Mouse (Mus musculus) c-Kit-positive CD71-positive TER-119-negative erythroid progenitor cells, embryonic 14.5 days (primary cell): ENCODE measurements around the gene Cideb.
"Not testable (repeated sequence)": the region's sequence is repeated elsewhere in the genome, so short reads cannot be mapped to it uniquely, and the experiment has no call there.

ENCODE experiments used
- DNase-seq: peaks from one replicate; pipeline ENCODE4 v3.0.0-alpha.2; 2013; ENCODE audit warnings: low read depth

Cideb gene

DNA sequence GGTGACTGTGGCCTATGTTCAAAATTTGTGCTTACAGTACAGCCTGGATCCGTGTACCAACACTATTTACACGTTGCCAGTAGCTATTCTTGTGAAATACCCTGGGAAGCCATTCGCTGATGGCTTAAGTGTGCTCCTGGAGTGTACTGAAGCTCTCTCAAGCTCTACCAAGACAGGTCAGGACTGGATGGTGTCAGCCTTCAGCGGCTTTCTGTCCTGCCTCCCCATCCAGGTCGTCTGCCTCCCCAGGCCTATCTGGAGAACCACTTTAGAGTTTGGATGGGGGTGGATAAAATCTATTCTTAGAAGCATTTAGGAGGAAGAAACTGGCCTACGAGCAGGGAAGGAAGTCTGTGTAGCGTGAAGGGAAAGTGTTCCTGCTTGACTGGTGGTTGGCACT lies 4.9 kb upstream of the Cideb start:
- no peak for DNase-seq

DNA sequence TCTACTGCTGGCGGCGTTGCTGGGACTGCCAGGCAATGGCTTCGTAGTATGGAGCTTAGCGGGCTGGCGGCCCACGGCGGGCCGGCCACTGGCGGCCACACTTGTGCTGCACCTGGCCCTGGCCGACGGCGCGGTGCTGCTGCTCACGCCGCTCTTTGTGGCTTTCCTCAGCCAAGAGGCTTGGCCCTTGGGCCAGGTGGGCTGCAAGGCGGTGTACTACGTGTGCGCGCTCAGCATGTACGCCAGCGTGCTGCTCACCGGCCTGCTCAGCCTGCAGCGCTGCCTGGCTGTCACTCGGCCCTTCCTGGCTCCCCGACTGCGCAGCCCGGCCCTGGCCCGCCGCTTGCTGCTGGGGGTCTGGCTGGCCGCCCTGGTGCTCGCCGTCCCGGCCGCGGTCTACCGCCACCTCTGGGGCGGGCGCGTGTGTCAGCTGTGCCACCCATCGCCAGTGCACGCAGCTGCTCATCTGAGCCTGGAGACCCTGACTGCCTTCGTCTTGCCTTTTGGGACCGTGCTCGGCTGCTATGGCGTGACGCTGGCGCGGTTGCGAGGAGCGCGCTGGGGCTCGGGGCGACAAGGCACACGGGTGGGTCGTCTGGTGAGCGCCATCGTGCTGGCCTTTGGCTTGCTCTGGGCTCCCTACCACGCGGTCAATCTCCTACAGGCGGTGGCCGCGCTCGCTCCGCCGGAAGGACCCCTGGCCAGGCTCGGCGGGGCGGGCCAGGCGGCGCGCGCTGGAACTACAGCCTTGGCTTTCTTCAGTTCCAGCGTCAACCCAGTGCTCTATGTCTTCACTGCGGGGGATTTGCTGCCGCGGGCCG lies 4.0 kb upstream of the Cideb start:
- no peak for DNase-seq

DNA sequence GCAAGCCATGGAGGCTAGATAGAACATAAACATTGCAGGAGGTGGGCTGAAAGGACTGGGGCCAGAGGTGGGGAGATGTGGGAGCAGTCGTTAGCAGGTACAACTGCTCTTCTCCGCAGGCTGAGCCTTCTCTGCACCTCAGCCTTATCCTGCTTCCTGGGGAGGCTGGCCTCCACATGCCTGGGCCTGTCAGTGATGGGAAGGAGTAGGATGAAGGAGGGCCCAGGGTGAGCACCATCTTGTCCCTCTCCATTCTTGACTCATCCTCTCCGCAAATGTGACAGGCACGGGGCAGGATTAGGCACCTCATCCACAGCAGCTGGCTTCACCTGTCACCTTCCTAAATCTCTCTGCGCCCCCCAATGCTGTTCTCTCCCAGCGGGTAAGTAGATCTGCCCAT lies 2.9 kb upstream of the Cideb start, which contains the start of gene Ltb4r2:
Ltb4r2 (plus strand) TSS at position 266 of the 400 bp plus-strand sequence.
- DNase-seq = no peak

DNA sequence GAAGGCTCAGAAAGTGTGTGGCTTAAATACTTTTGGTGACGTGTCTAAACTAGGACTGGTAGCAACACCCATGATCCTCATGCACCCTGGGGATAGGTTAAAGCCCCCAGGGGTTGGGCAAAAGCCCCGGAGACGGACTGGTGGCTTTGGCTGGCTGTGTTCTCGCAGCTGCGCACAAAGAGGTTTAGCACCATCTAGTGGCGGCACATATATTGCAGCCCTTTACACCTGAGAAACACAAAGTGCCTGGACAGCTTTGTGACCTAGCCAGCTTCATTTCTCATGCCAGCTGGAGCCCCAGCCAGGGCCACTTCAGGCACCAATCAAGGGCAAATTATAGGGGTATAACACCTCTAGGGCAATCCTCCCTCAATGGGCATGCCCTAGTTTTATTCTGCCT lies 1.9 kb upstream of the Cideb start:
- DNase-seq = not testable (repeated sequence)

DNA sequence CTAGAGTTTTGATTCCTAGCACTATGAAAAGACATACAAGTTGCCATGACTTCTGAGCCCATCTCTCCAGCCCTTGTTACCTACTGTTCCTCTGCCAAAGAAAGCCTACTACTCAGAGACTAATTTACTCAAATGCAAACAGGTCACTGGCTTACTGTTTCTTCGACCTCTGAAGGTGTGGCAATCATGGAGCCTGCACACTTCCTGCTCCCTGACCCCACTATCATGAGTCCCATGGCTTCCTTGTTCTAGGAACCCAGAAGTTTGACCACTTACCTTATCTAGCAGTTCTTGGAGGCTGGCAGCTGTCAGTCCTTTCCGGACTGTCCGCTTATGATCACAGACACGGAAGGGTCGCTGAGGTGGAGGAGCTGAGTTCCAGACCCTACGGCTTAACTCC lies 692 bp downstream of the Cideb start:
- no peak for DNase-seq

DNA sequence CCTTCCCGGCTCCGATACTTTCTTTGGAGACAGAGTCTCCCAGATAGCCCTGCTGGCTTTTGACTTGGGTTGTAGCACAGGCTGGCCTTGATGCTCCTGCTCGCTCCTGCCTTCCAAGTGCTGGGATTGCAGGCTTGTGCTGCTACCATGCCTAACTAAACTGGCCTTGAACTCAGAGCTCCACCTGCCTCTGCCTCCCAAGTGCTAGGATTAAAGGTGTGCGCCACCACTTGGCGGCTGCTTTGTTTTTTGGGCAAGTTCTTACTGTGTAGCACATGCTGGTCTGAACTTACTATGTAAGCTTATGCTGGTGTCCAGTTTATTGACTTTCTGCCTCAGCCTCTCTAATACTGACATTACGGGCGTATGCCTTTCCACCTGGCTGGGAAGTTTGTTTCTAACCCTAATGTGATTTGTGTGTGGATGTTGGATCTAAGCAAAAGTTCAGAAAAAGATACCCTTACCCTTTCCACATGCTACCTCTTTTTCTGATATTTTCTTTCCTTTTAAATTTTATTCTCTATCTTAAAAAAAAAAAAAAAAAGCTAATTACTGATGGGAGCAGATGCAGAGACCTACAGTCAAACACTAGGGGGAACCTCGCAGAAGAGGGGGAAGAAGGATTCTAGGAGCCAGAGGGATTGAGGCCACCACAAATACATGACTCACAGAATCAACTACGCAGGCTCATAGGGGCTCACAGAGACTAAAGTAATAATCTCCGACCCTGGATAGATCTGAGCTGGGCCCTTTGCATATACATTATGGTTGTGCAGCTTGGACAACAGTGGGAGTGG lies 11.0 kb downstream of the Cideb start:
- DNase-seq = no peak

DNA sequence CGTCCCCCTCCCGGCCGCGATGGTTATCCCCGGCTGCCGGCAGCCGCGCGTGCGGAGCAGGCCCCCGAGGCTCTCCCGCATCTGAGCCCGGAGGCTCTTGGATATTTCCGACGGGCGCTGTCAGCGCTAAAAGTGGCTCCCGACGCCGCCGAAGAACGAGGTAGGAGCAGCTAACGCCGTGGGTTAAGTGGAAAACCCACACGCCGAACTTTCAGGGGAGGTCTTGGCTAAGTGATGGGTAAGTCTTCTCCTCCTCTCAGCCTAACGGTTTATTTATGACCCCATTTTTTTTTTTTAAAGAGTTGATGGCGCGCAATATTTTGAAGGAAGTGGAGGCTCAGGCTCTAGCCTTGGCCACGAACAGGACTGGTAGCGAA lies 12.4 kb downstream of the Cideb start:
- DNase-seq = no peak

DNA sequence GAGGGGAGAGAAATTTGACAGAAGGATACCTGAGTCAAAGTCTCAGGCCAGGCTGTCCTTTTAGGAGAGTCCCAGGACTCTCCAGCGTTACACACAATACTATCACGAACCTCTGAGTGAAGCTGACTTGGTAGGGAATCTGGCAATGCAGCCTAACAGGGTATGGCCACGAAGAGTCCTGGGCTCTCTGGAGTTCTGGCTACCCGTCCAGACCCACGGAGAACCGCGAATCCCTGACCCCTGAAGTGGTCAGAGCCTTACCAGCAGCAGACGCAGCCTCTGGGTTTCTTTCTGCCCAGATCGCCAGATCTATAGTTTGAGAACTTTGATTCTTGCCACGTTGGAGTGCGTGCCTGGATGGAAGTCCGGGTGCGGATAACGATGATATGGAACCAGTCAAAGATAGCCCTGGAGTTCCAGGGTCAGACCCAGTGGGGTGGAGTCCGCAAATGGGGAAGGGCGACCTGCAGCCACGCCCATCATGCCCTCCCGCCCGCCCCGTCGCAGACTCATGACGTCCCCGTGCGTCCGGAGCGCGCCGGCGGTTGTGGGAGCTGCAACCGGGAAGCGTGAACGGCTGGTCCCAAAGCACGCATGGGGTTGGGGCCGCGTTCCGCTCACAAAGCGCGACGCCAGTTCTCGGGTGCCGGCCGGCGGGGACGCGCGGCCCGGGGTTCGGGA lies 12.9 kb downstream of the Cideb start, which contains the start of the genes Dhrs1 and Nop9:
Dhrs1 (minus strand) TSS at position 511 of the 681 bp plus-strand sequence.
Nop9 (plus strand) TSS at position 514 of the 681 bp plus-strand sequence.
- DNase-seq = no peak

DNA sequence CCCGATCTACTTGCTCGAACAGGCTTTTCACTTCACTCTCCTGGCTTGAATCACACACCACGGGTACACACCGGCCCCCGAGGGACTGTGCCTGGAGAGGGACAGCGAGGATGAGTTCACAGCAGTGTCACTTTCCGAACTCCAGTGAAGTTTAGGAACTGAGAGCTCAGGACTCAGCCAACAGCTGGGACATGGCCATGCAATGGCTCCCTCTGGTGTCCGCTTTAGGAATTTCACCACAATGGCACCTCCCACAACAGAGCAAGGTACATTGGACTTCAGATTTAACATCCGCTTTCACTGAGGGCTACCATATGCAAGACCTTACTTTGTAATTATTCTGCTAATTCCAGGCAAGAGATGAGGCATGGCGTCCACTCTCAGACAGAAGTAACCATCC lies 14.5 kb downstream of the Cideb start:
- DNase-seq = peak; percentile 83

DNA sequence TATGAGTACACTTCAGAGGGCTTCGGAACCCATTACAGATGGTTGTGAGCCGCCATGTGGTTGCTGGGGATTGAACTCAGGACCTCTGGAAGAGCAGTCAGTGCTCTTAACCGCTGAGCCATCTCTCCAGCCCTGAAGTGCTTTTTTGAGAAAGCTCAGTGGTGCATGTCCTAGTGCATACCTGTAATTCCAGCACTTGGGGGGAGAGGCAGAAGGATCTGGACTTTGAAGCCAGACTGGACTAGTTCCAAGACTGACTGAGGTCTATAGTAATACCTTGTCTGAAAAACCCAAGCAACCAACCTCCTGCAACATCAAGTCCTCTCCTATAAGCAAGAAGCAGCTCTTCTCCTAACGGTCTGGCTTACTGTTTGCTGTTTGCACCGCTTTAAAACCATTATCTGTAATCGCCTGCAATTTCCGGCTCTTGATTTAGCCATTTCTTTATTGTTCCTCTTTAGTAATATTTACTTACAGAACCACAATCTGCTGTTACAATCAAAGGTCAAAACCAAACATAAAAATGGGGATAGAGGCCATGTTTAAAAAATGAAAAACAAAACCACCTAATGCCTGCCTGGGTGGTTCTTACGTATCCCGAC lies 21.1 kb downstream of the Cideb start:
- no peak for DNase-seq

DNA sequence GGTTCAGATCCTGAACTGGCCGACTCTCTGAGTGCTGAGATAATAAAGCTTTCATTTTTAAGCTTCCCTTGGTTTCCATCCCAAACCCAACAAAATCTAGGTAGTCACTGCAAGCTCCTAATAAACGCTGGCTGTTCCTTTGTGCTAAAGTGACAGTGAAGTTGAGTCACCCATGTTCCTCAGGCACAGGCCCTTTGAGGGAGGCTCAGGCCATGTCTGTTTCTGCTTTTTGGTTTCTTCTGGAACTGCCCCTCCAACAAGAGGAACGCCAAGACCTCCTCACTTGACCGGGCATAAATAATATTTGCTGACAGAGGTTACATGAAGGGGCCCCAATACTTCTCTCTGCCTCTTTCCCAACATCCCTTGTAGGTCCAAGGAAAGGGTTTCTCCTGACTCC lies 22.5 kb downstream of the Cideb start:
- no peak for DNase-seq

DNA sequence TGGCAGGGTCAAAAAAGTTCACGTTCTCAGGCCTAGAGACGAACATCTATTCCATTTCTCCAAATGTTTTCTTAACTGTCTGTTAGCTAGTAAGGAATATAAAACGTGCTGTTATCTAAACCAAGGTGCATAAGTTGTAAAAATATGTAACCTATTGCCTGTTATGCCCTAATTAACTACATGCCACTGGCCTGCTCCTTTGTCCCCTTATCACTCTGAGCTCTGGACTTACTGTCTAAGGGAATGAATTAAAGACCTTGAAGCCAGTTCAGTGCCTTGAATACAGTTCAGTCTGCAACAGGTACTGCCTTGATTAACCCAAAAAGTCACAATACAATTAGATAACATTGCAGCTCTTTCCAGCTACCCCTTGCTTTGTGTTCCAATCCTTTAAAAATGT lies 22.9 kb downstream of the Cideb start:
- no peak for DNase-seq

DNA sequence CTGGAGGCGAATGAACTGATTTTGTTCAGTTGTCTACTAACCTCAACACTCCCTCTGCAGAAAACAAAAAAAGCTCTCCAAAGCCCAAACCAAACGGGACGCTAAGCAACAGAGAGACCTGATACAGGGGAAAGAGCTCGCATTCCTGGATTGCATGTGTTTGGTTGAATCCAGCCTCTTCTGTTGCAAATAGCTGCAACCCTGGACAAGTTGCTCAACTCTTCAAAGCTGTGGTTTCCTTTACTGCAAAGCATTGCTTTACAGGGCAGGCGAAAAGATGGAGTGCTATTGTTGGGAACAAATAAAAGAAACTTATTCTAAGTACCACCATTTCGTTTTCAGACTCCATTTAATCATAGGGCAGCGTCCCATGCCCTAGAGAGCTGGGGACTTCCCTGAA lies 23.4 kb downstream of the Cideb start:
- no peak for DNase-seq

DNA sequence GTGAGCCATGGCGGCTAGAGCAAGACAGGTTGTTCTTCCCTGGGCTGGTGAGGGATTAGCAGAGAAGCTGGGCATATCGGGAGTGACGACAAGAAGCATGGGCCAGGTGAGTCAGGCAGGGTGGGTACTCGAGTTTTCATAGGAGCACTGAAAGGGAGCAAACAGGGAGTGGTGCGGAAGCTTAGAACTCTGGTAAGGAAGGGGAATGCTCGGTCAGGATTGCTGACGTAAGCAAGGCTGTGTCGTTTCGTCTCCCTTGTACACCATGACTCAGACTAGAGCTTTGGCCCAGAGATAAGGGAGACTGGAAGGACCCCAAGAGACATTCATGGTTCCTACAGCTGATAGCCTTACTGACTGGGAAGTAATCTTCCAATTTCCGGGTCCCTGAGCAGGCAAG lies 24.4 kb downstream of the Cideb start:
- DNase-seq = no peak

DNA sequence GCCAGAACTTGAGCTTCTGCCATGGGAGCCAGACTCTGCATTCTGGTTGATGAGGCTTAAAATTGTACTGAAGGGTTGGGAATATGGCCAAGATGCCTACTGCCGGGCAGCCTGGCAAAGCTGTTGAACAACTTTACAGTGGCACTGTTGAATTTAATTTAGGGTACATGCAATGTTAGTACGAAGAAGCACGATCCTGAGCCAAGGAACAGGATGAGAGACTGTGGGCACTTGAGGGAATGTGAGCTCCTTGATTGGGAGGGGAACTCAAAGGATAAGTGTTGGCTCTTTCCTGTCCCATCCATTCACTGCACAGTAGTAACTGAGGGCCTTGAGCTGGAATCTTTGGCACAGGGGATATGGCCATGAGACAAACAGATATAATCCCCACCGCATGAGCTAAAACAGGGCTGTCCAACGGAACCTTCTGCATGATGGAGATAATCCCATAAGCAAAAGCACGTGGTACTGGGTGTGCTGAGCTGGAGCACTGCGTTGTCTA lies 27.7 kb downstream of the Cideb start:
- no peak for DNase-seq

DNA sequence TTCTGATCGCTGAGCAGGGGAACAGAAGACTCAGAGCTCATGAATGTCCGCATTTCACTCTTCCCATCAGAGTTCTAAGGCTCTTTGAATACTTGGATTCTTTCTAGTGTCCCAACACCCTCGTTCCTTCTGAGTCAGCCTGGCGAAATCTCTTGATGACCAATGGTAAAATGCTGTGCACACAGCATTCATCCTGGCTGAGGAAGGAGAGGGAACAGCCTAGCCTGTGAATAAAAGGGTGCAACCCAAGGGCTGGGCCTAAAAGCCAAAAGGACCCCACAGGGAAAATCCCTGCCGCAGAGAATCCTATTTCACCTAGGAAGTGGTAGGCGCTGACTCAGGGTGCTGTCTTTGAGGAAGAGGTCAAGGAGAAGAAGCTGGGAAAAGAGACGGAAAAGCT lies 28.1 kb downstream of the Cideb start:
- DNase-seq = no peak

DNA sequence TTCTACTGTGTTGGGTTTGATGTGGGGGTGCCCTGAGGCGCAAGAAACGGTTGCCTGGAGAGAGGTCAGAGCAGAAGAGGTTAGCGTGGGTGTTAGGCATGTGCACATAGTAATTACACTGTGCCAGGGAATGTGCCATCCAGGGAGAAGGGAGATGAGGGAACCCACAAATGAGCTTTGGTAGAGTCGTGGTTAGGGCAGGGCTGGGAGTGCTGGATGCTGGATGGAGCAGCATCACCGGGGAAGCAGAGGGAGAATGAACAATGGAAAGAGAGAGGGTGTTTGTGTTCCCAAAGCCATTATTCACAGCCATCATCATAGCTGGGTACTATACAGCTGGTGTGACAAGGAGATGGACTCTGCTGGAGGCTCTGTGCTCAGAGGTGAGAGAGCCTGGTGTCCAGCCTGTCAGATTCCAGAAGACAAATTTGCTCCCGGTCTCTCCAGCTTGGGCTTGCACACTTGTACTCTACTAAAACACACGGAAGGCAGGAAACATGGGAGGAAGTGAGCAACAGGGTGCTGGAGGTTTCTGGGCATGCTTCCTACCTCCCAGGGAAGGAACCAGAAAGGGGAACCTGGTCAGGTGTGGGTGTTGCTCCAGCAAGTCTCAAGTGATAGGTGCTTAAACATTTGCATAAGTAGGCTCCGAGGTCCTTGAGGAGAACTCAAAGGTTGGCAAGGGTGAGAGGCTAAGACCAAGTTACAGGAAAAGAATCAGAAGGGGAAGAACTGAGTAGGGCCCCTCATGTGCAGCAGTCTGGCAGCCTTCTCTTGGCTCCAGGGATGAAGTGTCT lies 30.2 kb downstream of the Cideb start:
- DNase-seq = no peak

DNA sequence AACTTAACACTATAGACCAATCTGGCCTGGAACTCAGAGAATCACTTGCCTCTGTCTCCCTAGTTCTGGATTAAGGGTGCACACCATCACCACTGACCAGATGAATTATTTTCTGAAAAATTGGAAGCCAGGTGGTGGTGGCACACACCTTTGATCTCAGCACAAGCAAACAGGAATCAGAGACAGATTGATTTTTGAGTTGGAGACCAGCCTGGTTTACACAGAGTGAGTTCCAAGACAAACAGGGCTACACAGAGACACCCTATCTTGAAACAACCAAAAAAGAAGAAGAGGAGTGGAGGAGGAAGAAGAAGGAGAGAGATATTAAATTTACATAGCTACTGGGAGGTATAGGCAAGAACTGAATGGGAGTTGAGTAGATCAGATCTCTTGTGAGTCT lies 32.0 kb downstream of the Cideb start:
- no peak for DNase-seq

DNA sequence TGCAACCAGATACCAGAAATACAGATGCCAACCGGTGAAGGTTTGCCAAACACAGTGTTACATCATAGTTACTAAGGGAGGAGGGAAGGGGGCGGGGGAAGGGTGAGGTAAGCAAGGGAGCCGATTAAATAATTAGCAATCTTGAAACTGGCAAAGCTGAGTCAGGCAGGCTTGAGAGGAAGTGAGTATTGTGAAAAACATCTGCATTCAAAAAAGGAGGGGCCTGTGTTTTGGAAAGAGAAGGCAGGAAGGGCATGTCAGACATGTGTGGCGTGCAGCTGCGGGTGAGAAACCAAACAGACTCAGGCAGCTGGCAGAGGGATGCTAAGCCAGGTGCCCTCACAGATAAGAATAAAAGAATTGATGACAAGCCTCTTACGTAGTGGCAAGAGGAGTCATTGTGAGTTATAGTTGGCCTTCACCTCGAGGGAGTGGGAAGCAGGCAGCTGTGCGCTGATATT lies 33.8 kb downstream of the Cideb start:
- DNase-seq = no peak

DNA sequence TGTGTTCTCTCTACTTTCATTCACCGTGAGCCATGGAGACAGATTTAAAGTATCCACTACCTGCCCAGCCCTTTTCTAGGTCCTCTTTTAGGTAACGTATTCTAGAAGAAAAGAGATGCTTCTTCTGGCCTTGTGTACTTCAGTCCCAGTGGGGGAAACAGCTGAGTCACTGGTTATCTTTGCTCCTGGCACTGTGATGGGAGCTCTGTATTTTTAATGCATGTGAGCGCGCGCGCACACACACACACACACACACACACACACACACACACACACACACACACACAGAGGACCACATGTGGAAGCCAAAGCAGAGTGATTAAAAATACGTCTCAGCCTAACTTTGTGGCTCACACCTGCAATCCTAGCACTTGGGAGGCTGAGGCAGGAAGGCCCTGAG lies 34.8 kb downstream of the Cideb start:
- DNase-seq = no peak

DNA sequence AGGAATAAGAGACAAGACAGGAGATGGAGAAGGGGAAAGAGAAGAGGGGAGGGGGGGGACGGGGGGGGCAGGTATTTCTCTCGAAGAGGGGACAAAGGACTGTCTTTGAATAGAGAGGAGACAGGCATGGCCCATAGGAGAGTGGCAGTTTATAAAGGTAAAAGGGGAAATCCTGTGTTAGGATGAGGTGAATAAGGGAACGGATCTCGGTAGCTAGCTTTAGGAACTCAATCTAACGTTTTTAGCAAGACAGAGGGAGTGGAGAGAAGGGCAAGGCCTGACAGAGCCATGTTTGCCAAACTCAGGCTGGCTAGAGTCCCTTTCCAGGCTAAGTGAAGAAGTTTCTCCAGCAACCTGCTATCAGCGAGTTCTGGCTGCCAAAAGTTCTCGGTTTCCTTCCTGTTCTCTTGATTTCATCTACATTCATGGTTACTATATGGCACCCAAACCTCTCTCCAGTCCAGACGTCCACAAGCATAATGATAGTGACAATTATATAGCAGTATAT lies 35.8 kb downstream of the Cideb start:
- no peak for DNase-seq
